Mouse (Mus musculus): Measurements from ENCODE around the gene Eftud2.

DNA sequence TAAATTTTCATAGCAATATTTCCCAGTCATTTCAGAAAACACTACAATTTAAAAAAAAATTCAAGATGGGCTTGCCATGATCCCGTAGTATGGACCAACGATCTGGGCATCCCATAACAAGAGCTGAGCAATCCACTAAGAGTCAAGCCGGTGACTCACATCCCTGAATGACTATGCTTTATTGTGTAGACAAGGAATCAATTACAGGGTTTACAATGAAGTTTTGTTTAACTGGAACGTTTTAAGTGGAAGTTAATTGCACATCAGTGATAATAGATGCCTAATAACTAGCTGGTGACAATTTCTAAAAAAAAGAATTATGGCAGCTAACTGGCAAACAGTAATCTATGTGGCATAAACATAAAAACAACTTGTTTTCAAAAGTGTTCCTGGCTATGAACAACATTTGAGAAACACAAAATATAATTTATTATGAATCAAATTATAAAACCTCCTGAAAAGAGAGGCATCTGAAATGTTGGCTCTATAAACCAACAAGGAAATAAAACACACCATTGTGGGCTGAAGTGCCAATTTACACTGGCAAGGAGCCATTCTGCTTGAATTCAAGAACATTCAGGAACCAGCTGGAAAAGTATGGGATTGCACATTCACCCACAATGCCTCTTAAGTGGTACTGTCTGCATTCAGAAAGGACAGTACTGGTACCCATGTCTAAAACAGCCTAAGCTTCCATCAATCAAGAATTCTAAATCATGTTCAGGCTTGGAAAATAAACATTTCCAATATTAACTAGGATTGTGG lies 69.9 kb downstream of the Eftud2 start:
- TF ChIP-seq E2F4 (IDR thresholded peaks at IDR 0.05; ENCODE audit: insufficient replicate concordance, low read depth, low read length) = no peak
- TF ChIP-seq CHD1 (IDR thresholded peaks at IDR 0.05; ENCODE audit: low read depth, low read length) = no peak
- no peak for TF ChIP-seq CTCF (conservative IDR thresholded peaks at IDR 0.05 in 1 of 2, IDR thresholded peaks at IDR 0.05 in 1 of 2; ENCODE audit: low read depth in 2 of 2, low read length in 2 of 2)
